Mouse (Mus musculus): ENCODE measurements around the gene Gm5127. TPM values are rescaled to one million over a fixed set of nuclear protein-coding genes. Genes with fewer than 3 reads are reported as not detected.

The Gm5127 gene
- not detected for total RNA-seq (2021)

- intact Hi-C loops (cut with DNase I), result no loop called here
- no peak for DNase-seq (ENCODE audit: extremely low spot score in 1 of 2, low spot score in 2 of 2)
Measured at GRCm38 (mm10) chrX:106582886-106583285, at the start of gene Gm5127. Gene Gm5127, plus strand, starts transcription at chrX:106583186.

DNA sequence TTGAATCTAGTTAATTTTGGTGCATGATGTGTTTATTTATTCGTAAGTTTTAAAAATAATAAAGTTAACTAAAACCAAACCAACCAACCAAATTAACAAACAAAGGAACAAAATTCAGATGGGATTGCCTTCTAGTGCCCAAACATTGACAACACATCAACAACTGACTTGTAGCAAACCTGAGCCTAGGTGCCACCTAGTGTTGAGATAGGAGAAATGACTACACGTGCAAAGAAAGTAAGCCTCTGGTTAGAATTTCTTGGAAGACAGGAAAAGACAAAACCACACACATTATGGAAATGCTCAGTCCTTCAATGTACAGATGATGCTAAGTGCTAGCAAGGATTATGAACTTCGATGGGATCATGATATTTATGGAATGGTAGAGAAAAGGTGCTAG lies 46.6 kb upstream of the Gm5127 start:
- no peak for DNase-seq (ENCODE audit: extremely low spot score in 1 of 2, low spot score in 2 of 2)
- intact Hi-C loops (cut with DNase I), result no loop called here

- intact Hi-C loops (cut with DNase I), result no loop called here
- no peak for DNase-seq (ENCODE audit: extremely low spot score in 1 of 2, low spot score in 2 of 2)
Measured at GRCm38 (mm10) chrX:106555457-106555856, 27.5 kb upstream of the Gm5127 start.

DNA sequence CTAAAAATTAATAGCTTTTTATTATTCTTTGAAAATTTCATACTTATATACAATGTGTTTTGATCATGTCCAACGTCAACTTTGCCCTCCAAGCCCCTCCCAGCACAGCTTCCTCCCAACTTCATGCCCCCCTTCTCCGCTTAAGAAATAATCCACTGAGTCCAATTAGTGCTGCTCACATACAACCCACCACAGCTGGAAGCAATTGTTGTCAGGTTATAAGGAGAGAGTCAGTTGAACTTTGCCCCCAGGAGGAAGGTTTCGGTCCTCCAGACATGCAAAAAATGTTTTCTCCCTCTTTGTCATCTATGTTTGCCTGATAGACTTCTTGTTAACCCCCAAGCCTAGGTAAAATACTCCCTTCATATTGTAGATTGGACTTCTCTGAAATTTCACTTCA lies 4.0 kb upstream of the Gm5127 start:
- intact Hi-C loops (cut with DNase I), result loop anchor here (10.0 kb wide), 1 partner anchor 186 kb away; no protein-coding TSS in a partner anchor
- DNase-seq (ENCODE audit: extremely low spot score in 1 of 2, low spot score in 2 of 2), result no peak

- intact Hi-C loops (cut with DNase I), result no loop called here
- DNase-seq (ENCODE audit: extremely low spot score in 1 of 2, low spot score in 2 of 2), result no peak
Measured at GRCm38 (mm10) chrX:106580410-106580809, 2.6 kb upstream of the Gm5127 start.

GRCm38 (mm10) chrX:106582197-106582596 lies 789 bp upstream of the Gm5127 start:
- intact Hi-C loops (cut with DNase I), result no loop called here

DNA sequence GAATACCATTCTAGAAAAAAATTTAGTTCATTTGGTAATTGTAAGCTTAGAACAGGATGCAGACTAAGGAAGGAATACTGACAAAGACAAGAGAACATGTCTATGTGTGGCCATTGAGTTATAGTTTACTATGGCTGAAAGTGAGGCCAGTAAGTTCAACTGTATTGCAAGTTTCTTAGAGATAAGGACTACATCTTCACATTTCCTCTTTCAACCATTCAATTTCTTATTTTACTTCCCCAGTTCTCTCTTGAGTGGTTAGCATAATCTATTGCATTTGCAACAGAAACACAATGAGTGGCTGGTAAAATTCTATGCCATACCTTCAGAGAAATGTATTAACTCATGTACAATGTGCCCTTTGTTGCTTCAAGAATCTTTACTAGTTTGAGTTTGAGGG lies 10.9 kb downstream of the Gm5127 start:
- no peak for DNase-seq (ENCODE audit: extremely low spot score in 1 of 2, low spot score in 2 of 2)
- intact Hi-C loops (cut with DNase I), result no loop called here

More at GRCm38 (mm10) chrX:106582197-106582596, 789 bp upstream of the Gm5127 start:
- no peak for DNase-seq (ENCODE audit: extremely low spot score in 1 of 2, low spot score in 2 of 2)

DNA sequence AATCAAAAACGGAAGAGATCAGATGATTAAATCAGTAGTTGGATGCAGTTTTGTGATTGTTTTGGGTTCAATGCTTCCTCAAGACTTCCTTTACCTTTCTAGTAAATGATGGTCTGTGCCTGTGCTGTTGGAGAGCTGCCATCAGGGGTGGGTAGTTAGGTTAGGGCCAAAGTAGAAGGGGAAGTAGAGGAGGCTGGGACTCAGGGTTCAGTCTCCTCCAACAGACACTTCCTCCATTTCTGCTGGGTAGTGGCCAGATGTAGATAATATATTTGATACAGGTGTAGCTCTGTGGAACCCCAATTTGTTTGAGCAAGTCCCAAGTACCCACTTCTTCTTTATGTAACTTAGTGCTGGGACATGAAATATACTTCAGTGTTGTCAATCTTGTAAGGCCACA lies 12.9 kb downstream of the Gm5127 start:
- intact Hi-C loops (cut with DNase I), result no loop called here

GRCm38 (mm10) chrX:106602574-106603258 lies 19.7 kb downstream of the Gm5127 start:
- no peak for DNase-seq (ENCODE audit: extremely low spot score in 1 of 2, low spot score in 2 of 2)
- intact Hi-C loops (cut with DNase I), result no loop called here

More for the DNA sequence above, 12.9 kb downstream of the Gm5127 start:
- no peak for DNase-seq (ENCODE audit: extremely low spot score in 1 of 2, low spot score in 2 of 2)

DNA sequence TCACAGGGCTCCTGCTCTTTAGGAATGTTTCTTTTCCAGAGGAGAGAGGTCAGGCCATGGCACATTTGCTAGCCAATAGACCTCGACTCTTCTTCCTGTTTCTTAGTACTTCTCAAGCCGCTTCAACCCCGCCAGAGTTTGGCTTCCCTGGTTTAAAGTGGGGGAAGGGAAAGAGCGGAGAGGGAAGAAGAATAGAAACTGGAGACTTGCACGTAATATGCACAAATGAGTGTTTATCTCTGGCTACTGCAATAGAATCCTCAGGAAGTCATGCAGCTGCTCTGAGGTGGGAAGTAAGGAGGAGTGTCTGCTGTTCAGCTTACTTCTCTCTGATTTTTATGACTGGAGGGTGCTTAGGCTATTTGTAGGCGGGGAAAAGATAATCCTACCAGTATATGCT lies 20.4 kb downstream of the Gm5127 start, which contains the start of gene Cysltr1:
Gene Cysltr1 (minus strand): TSS at position 294 of the 400 bp plus-strand sequence.
- DNase-seq (ENCODE audit: extremely low spot score in 1 of 2, low spot score in 2 of 2), result peak in 1 of 2 experiments; percentile 2
- intact Hi-C loops (cut with DNase I), result no loop called here

DNA sequence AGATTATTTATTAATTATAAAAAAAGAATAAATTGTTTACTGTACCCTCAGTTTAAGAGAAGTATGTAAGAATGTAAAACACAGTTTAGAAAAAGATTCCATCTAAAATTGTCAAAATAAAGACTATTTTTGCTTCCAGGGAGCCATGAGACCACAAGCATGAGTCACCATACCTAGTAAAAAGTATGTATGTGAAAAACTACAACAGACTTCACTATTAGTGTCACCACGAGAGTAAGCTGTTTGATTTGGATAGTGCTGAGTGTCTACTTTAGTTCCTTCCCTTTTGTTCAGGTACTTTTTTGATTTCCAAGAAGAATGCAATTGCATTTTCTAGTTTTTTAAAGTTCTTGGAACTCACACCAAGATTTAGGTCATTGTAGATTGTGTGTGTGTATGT lies 39.5 kb downstream of the Gm5127 start:
- intact Hi-C loops (cut with DNase I), result no loop called here

DNA sequence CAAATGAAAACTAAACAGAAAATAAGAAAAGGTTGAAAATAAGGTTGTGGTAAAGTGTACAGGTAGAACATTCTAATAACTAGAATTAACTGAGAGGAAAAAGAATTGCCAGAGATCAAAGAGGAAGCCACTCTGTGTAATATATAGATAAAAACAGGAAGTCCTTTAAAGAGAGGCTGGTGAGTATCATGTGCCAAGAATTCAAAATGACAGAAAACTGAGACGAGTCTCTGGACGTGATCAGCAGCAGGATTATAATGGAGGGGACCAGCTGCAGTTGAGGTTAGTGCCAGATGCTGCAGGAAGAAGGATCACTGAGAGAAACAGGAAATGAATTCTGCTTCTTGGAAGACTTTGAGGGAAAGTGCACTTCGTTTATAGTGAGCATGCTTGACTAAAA lies 40.7 kb downstream of the Gm5127 start:
- no peak for DNase-seq (ENCODE audit: extremely low spot score in 1 of 2, low spot score in 2 of 2)
- intact Hi-C loops (cut with DNase I), result no loop called here

More for the DNA sequence above, 39.5 kb downstream of the Gm5127 start:
- no peak for DNase-seq (ENCODE audit: extremely low spot score in 1 of 2, low spot score in 2 of 2)

GRCm38 (mm10) chrX:106628514-106628913 lies 45.5 kb downstream of the Gm5127 start:
- DNase-seq (ENCODE audit: extremely low spot score in 1 of 2, low spot score in 2 of 2), result no peak
- intact Hi-C loops (cut with DNase I), result no loop called here

- intact Hi-C loops (cut with DNase I), result no loop called here
- no peak for DNase-seq (ENCODE audit: extremely low spot score in 1 of 2, low spot score in 2 of 2)
Measured at GRCm38 (mm10) chrX:106633543-106633942, 50.6 kb downstream of the Gm5127 start.

DNA sequence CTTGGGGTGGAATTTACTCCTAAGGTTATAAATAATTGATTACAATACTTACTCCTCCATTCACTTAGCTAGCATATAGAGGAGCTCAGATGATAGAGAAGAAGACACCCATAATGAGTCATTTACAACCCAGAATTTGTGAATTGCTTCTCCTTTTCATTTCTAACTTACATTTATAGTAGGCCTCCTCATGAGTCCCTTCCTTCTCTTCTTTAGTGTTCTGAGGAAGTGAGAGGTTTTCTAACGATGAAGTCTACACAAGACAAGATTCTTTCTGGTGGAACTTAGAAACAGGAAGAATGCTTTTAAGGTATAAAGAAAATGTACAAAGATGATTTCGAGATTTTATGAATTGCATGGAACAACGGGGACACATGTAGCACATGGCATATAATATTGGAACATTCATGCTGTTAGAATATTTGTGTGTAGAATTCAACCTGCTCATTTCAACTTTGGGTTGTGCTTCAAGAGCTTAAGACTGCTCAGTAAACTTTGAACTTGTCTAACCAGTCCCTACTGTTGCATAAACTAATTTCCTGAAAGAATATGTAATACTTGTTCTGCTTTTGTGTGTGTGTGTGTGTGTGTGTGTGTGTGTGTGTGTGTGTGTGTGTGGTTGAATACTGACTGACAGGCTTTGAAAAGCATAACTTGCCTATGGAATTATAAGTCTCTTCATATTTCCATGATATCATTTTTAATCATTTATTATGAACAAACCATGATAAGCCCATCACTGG lies 52.0 kb downstream of the Gm5127 start:
- no peak for DNase-seq (ENCODE audit: extremely low spot score in 1 of 2, low spot score in 2 of 2)
- intact Hi-C loops (cut with DNase I), result no loop called here

DNA sequence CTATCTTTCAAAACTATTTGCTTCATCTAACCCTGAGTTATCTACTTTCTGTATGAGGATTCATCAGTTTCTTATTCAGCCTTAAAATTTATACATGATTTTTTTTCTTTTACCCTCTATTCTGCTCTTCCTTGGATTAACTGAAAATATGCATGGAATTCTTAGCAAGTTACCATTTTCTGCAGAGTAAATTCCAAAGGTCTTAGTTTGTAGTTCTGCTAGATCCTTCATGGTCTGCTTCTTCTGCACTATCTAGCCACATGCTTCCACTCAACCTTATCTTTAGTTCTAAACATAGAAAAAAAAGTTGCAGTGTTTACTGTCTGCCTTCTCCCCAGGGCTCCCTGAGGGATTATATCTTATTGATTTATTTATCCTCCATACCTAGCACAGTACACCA lies 79.1 kb downstream of the Gm5127 start:
- no peak for DNase-seq (ENCODE audit: extremely low spot score in 1 of 2, low spot score in 2 of 2)
- intact Hi-C loops (cut with DNase I), result no loop called here

DNA sequence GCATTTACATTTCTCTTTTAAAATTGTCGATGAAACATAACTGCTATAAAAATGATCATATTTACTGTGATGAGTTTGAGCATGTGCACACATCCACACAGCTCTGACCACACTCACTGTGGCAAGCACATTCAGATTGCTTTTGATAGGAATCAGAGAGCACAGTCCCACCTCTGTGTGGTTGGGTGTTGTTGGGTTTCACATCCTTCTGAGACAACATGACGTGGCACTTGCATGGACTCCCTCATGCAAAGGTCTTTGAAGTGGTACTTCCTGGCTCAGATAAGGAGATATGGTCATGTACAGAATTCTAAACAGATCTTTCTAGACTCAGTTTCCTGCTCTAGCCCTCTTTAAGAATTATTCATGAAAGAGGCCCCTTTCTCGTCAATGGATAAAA lies 121.6 kb downstream of the Gm5127 start:
- intact Hi-C loops (cut with DNase I), result no loop called here
- no peak for DNase-seq (ENCODE audit: extremely low spot score in 1 of 2, low spot score in 2 of 2)

DNA sequence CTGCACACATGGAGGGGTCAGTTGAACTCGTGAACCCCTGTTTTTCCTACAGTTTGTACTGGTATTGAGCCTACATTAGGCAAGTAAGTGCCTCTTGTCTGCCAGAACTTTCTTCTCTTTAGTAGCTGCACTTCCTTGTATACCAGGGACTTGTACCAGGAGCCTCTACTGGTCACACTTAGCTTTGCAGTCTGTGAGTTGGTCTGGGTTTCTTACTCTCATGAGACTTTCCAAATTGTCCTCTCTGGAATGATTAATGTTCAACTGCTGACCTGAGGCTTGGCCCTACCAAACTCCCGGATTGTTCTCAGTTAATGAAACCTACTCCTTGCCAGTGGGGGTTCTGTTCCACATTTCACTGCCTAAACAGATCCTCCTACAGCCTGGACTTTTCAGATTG lies 134.2 kb downstream of the Gm5127 start:
- no peak for DNase-seq (ENCODE audit: extremely low spot score in 1 of 2, low spot score in 2 of 2)
- intact Hi-C loops (cut with DNase I), result no loop called here

DNA sequence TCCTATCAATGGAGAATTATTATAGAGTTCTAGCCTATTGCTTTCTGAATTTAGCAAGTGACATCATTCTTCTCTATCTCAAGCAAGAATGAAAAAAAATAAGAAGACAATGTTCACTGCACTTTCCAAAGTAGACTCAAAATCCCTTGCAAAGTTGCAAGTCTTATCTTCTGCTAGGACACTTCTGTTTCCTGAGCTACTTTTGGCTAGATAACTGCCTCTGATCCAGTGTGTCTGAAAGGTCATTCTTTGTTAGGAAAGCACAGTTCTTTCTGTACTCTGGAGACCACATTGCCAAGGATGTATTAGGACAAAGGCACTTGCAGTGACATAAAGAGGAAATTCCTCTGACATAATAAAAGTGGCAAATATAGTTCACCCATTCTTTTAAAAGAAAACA lies 159.3 kb downstream of the Gm5127 start:
- DNase-seq (ENCODE audit: extremely low spot score in 1 of 2, low spot score in 2 of 2), result no peak
- intact Hi-C loops (cut with DNase I), result no loop called here

- DNase-seq (ENCODE audit: extremely low spot score in 1 of 2, low spot score in 2 of 2), result no peak
- intact Hi-C loops (cut with DNase I), result no loop called here
Measured at GRCm38 (mm10) chrX:106755272-106755671, 172.3 kb downstream of the Gm5127 start.

Data from left cerebral cortex, postnatal 10 days (tissue).